Mouse (Mus musculus): ENCODE results near the gene Trappc6a. TPM values are rescaled to one million over a fixed set of nuclear protein-coding genes. Genes with fewer than 3 reads are reported as not detected.
"Not testable (repeated sequence)": the region's sequence is repeated elsewhere in the genome, so short reads cannot be mapped to it uniquely, and the experiment has no call there.

Gene Trappc6a
- polyA plus RNA-seq, 1 experiment from 2014 or later, result 49.0 TPM

- not testable (repeated sequence) for H3K9me3 ChIP-seq; H3K4me2 ChIP-seq; H3K36me3 ChIP-seq; ATAC-seq (ENCODE audit: low read depth); H3K27me3 ChIP-seq; H3K27ac ChIP-seq (replicated peaks); H3K4me3 ChIP-seq; H3K9ac ChIP-seq
- WGBS, result 62% methylated on average over 7 of the region's 7 CpGs
- H3K4me1 ChIP-seq (replicated peaks), result peaks cover 18% of the 10 kb centered on the region
These were observed 3.7 kb downstream of the Trappc6a start for GRCm38 (mm10) chr7:19511934-19512333.

GRCm38 (mm10) chr7:19512353-19512752 is 4.2 kb downstream of the Trappc6a start:
- no peak for ATAC-seq (ENCODE audit: low read depth)
- H3K27ac ChIP-seq (replicated peaks), result no peak overlapping the region
- H3K27me3 ChIP-seq, result peaks cover 10% of the 10 kb centered on the region
- WGBS, result 81% methylated on average over 6 of the region's 6 CpGs
- H3K36me3 ChIP-seq, result no peaks in the 10 kb centered on the region
- no peak overlapping the region for H3K4me3 ChIP-seq
- H3K4me2 ChIP-seq, result no peak overlapping the region
- peaks cover 16% of the 10 kb centered on the region for H3K4me1 ChIP-seq (replicated peaks)
- H3K9me3 ChIP-seq, result no peaks in the 10 kb centered on the region
- H3K9ac ChIP-seq, result no peak overlapping the region

GRCm38 (mm10) chr7:19517652-19518365 is 9.6 kb downstream of the Trappc6a start, which contains the start of gene Nkpd1:
Nkpd1 (plus strand) TSS chr7:19517838.
- Histone ChIP-seq H3K4me3 (peak within 1 kb of the TSS; percentile 21), H3K27me3 (peaks cover 63% of the 10 kb centered on the region), H3K4me2 (peak within 1 kb of the TSS; percentile 50), H3K36me3 (no peaks in the 10 kb centered on the region), H3K9me3 (no peaks in the 10 kb centered on the region), H3K9ac (peak within 1 kb of the TSS; percentile 66), H3K27ac (replicated peaks) (no peak within 1 kb of the TSS), H3K4me1 (replicated peaks) (peaks cover 16% of the 10 kb centered on the region)
- WGBS, result 5% methylated on average over 29 of the region's 29 CpGs
- no peak for ATAC-seq (ENCODE audit: low read depth)

DNA sequence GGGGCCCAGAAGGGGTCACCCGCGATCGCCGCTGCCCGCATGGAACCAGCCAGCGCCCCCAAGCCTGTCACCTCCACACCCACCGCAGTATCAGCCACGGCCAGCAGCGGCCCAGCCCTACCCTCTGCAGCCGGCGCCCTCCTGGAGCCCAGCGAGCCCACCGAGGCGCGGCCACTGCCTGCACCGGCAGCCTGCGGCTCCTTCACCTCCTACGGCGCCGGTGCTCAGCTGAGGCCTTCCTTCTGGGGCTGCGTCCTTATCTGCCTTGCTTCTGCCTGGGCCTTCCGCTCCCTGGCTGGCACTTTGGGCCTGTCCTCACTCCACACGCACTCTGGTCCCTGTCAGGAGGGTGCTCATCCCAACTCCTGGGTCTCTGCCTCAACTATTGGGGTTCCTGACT is 11.8 kb downstream of the Trappc6a start:
- Histone ChIP-seq H3K4me2 (peak overlapping the region; percentile 51), H3K27ac (replicated peaks) (no peak overlapping the region), H3K9me3 (no peaks in the 10 kb centered on the region), H3K36me3 (no peaks in the 10 kb centered on the region), H3K9ac (peak overlapping the region; percentile 70), H3K27me3 (peaks cover 85% of the 10 kb centered on the region), H3K4me1 (replicated peaks) (peaks cover 38% of the 10 kb centered on the region), H3K4me3 (peak overlapping the region; percentile 24)
- ATAC-seq (ENCODE audit: low read depth), result no peak
- WGBS, result 6% methylated on average over 23 of the region's 23 CpGs

- Histone ChIP-seq H3K27ac (replicated peaks) (no peak overlapping the region), H3K9ac (peak overlapping the region; percentile 67), H3K27me3 (peaks cover 78% of the 10 kb centered on the region), H3K4me1 (replicated peaks) (peaks cover 33% of the 10 kb centered on the region), H3K4me2 (peak overlapping the region; percentile 72), H3K4me3 (peak overlapping the region; percentile 38), H3K36me3 (no peaks in the 10 kb centered on the region), H3K9me3 (no peaks in the 10 kb centered on the region)
- no peak for ATAC-seq (ENCODE audit: low read depth)
- WGBS, result 13% methylated on average over 72 of the region's 72 CpGs
These were observed 15.0 kb downstream of the Trappc6a start for GRCm38 (mm10) chr7:19523017-19523756.

DNA sequence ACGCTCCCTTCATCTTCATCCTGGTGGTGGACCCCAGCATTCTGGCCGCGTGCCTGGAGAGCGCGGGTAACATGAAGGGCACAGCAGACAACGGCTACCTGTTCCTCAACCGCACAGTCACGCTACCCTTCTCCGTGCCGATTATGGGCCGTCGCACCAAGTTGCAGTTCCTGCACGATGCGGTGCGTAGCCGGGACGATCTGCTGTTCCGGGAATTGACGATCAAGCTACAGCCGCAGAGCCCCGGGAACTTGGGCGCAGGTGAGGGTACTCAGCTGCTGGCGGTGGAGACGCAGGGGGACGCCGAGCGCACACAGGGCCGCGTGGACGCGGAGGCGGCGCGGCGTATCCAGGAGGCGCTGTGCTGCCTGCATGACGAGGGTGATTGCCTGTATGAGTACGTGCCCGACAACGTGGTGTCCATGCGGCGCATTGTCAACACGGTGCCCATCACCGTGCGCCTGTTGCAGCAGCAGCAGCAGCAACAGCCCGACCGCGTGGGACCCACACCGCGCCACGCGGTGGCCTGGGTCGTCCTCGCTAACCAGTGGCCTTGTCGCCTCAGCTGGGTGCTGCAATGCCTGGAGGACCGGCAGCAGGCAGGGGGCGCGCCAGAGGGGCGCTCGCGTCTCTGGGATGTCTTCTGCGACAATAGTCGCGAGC is 15.7 kb downstream of the Trappc6a start:
- peaks cover 5% of the 10 kb centered on the region for H3K36me3 ChIP-seq

GRCm38 (mm10) chr7:19524420-19525104 is 16.4 kb downstream of the Trappc6a start:
- peak overlapping the region; percentile 67 for H3K9ac ChIP-seq
- peak overlapping the region; percentile 38 for H3K4me3 ChIP-seq
- no peak overlapping the region for H3K27ac ChIP-seq (replicated peaks)
- peak; percentile 48 for ATAC-seq (ENCODE audit: low read depth)
- peak overlapping the region; percentile 72 for H3K4me2 ChIP-seq
- H3K27me3 ChIP-seq, result peaks cover 64% of the 10 kb centered on the region
- H3K9me3 ChIP-seq, result no peaks in the 10 kb centered on the region
- peaks cover 12% of the 10 kb centered on the region for H3K36me3 ChIP-seq
- H3K4me1 ChIP-seq (replicated peaks), result peaks cover 32% of the 10 kb centered on the region
- WGBS, result 12% methylated on average over 24 of the region's 24 CpGs

More for the DNA sequence above, 15.7 kb downstream of the Trappc6a start:
- H3K4me3 ChIP-seq, result peak overlapping the region; percentile 38
- 2% methylated on average over 64 of the region's 64 CpGs for WGBS
- H3K9me3 ChIP-seq, result no peaks in the 10 kb centered on the region
- no peak overlapping the region for H3K27ac ChIP-seq (replicated peaks)
- H3K9ac ChIP-seq, result peak overlapping the region; percentile 67
- H3K27me3 ChIP-seq, result peaks cover 71% of the 10 kb centered on the region
- peaks cover 33% of the 10 kb centered on the region for H3K4me1 ChIP-seq (replicated peaks)
- peak; percentile 76 for ATAC-seq (ENCODE audit: low read depth)
- peak overlapping the region; percentile 72 for H3K4me2 ChIP-seq

DNA sequence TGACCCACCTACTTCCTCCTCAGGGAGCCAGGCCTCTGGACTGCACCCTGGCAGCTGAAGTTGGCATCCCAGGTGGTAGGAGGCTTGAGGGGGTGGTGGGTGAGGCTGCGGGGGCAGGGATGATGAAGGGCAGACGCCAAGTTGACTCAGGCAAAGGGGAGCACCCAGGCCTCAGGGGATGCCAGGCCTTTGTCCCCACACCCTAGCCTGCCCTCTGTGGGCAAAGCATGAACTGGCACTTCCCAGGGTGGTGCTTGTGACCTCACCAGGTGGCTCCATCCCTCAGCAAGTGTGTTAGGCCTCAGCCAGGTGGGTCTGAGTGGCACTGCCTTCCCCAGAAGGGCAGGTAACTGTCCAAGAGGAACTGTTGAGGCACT is 16.9 kb downstream of the Trappc6a start:
- Histone ChIP-seq H3K36me3 (peaks cover 17% of the 10 kb centered on the region), H3K9ac (peak overlapping the region; percentile 67; the same call in 1 of the 2 replicates), H3K9me3 (no peaks in the 10 kb centered on the region), H3K27ac (replicated peaks) (no peak overlapping the region), H3K4me1 (replicated peaks) (peaks cover 26% of the 10 kb centered on the region), H3K4me2 (no peak overlapping the region), H3K27me3 (peaks cover 59% of the 10 kb centered on the region), H3K4me3 (no peak overlapping the region)
- no peak for ATAC-seq (ENCODE audit: low read depth)
- WGBS, result 57% methylated on average over 2 of the region's 2 CpGs

- peaks cover 75% of the 10 kb centered on the region for H3K36me3 ChIP-seq
- WGBS, result 69% methylated on average over 10 of the region's 10 CpGs
- no peak overlapping the region for H3K9ac ChIP-seq
- no peak overlapping the region for H3K4me3 ChIP-seq
- no peak overlapping the region for H3K4me2 ChIP-seq
- no peaks in the 10 kb centered on the region for H3K27me3 ChIP-seq
- H3K4me1 ChIP-seq (replicated peaks), result no peaks in the 10 kb centered on the region; the same call in 1 of the 2 replicates
- H3K9me3 ChIP-seq, result no peaks in the 10 kb centered on the region
- no peak for ATAC-seq (ENCODE audit: low read depth)
- H3K27ac ChIP-seq (replicated peaks), result no peak overlapping the region
These were observed 22.9 kb downstream of the Trappc6a start for GRCm38 (mm10) chr7:19531077-19531476.

DNA sequence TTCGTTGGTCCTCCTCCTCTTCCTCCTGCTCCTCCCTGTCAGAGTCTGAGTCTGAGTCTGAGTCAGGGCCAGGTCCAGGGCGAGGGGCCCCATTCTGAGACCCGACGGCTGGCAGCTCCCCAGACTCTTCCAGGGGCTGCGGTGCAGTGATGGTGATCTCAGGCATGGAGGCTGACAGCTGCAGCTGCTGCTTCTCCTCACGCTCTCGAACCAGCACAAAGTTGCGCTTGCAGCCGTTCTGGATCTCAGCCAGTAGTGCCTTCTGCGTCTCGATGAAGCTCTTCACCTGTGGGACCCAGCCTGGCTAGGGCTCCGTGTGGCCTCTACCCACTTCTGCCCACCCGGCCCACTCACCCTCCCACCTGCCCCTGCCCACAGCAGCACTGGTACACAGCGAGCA is 24.0 kb downstream of the Trappc6a start:
- Histone ChIP-seq H3K27me3 (no peaks in the 10 kb centered on the region), H3K4me3 (no peak overlapping the region), H3K9me3 (no peaks in the 10 kb centered on the region), H3K36me3 (peaks cover 75% of the 10 kb centered on the region), H3K4me1 (replicated peaks) (peaks cover 3% of the 10 kb centered on the region; the same call in 1 of the 2 replicates), H3K9ac (no peak overlapping the region), H3K27ac (replicated peaks) (no peak overlapping the region), H3K4me2 (no peak overlapping the region)
- WGBS, result 82% methylated on average over 14 of the region's 14 CpGs
- no peak for ATAC-seq (ENCODE audit: low read depth)

GRCm38 (mm10) chr7:19534676-19535075 is 26.5 kb downstream of the Trappc6a start:
- Histone ChIP-seq H3K9ac (no peak overlapping the region), H3K27ac (replicated peaks) (no peak overlapping the region)
- 93% methylated on average over 10 of the region's 10 CpGs for WGBS

More at GRCm38 (mm10) chr7:19534676-19535075, 26.5 kb downstream of the Trappc6a start:
- Histone ChIP-seq H3K4me1 (replicated peaks) (peaks cover 7% of the 10 kb centered on the region; the same call in 1 of the 2 replicates), H3K4me3 (no peak overlapping the region), H3K9me3 (no peaks in the 10 kb centered on the region), H3K36me3 (peaks cover 62% of the 10 kb centered on the region), H3K4me2 (no peak overlapping the region), H3K27me3 (no peaks in the 10 kb centered on the region)
- no peak for ATAC-seq (ENCODE audit: low read depth)
